Mouse (Mus musculus): ENCODE data around the gene Cfap126.
"Not testable (repeated sequence)": the region's sequence is repeated elsewhere in the genome, so short reads cannot be mapped to it uniquely, and the experiment has no call there.

Cfap126 gene

DNA sequence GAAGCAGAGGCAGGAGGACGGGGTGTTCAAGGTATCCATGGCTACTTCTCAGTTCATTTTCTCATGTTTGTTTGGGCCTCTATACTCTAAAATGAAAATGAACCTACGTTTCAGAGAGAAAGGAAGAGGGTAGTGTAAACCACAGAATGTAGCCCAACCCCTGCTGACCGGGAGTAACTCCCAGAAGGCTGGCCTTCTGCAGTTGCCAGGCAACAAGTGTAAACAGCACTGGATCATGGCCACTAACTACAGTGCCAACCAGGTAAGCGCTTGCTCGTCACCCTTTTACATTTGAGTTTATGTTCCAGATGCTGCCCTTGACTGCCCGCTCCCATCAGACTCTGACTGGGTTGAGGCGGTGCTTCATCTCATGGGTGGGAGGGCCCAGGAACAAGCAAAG lies 9.2 kb downstream of the Cfap126 start:
- peak; percentile 44 for DNase-seq (ENCODE audit: low read depth, low spot score)

DNA sequence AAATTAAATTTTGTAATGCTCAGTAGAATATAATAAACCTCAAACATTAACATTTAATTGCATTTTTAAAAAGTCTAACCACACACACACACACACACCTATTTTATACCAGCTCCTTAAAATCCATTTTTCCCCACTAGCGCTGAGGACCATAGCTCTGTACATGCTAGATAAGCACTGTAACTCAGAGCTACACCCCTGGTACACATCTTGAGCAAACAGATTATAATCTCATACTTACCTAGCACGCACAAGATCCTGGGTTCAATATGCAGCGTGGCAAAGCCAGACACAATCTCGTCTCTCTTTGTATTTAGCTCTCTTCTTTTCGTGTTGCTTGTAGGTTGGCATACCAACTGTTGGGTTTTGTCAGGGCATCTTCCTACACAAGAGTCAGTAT lies 10.7 kb downstream of the Cfap126 start:
- no peak for DNase-seq (ENCODE audit: low read depth, low spot score)

DNA sequence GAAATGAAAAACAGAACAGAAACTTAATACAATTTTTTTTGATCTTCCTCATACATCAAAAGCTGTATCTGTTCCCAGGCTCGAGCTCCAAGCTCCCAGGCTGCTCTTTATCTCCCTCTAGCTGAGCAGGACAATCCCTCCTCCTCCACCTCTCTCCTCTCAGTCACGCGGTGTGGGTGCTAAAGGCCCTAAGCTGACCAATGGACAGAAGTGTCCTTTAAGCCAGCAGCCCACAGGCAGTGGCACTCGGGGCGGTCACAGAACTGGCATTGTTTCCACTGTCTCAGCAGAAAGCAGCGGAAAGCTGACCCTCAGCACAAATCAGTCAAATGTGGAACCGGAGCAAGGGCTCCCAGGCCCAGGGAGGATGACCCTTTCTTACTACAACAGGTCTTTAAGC lies 15.5 kb downstream of the Cfap126 start:
- no peak for DNase-seq (ENCODE audit: low read depth, low spot score)

- DNase-seq (ENCODE audit: low read depth, low spot score), result no peak
Observed at GRCm38 (mm10) chr1:171130971-171131370, 17.3 kb downstream of the Cfap126 start.

- no peak for DNase-seq (ENCODE audit: low read depth, low spot score)
Observed at GRCm38 (mm10) chr1:171135600-171135999, 21.9 kb downstream of the Cfap126 start.

DNA sequence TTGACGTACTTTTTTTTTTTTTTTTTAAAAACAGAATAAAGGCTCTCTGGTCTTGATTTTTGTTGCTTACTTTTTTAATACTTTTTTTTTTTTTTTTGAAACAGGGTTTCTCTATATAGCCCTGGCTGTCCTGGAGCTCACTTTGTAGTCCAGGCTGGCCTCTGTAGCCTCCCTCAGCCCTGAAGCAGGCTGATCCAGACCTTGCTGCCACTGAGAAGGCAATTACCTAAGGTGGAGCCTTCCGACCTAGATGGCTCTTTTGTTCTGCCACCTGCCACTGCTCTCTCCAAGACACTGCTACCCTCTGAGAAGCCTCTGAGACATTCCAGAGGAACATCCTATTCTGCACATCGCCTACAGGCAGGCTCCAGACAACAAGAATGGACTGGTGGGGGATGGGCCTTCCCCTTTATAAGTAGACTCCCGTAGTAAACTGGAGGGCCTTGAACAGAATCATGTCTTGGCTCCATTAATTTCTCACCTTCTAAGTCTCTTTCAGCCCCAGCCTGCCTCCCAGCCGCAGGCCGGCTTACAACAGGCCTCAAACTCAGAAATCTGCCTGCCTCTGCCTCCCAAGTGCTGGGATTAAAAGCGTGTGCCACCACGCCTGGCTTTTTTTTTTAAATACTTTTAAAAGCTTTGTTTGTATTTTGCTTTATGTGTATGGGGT lies 23.9 kb downstream of the Cfap126 start:
- DNase-seq (ENCODE audit: low read depth, low spot score), result peak; percentile 72

DNA sequence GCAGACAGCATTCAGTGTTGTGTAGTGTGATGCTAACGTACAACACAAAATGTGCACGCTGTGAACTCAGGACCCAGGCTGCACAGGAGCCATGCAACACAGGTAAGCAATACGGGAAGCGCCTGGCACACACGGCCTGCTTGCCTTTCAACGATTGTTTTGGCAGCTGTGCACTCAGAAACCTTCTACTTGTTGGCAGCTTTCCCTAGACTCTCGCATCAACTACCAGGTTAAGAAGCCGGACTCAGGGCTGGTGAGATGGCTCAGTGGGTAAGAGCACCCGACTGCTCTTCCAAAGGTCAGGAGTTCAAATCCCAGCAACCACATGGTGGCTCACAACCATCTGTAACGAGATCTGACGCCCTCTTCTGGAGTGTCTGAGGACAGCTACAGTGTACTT lies 29.3 kb downstream of the Cfap126 start:
- DNase-seq (ENCODE audit: low read depth, low spot score), result not testable (repeated sequence)

- DNase-seq (ENCODE audit: low read depth, low spot score), result peak; percentile 95
Observed at GRCm38 (mm10) chr1:171149974-171150760, 36.4 kb downstream of the Cfap126 start, which contains the start of the genes Sdhc and Mpz. Sdhc (minus strand) TSS chr1:171150603. Mpz (plus strand) TSS chr1:171150711.

- no peak for DNase-seq (ENCODE audit: low read depth, low spot score)
Observed at GRCm38 (mm10) chr1:171150838-171151391, 37.2 kb downstream of the Cfap126 start.

GRCm38 (mm10) chr1:171151966-171152365 lies 38.2 kb downstream of the Cfap126 start:
- no peak for DNase-seq (ENCODE audit: low read depth, low spot score)

- no peak for DNase-seq (ENCODE audit: low read depth, low spot score)
Observed at GRCm38 (mm10) chr1:171156644-171157043, 42.9 kb downstream of the Cfap126 start.

DNA sequence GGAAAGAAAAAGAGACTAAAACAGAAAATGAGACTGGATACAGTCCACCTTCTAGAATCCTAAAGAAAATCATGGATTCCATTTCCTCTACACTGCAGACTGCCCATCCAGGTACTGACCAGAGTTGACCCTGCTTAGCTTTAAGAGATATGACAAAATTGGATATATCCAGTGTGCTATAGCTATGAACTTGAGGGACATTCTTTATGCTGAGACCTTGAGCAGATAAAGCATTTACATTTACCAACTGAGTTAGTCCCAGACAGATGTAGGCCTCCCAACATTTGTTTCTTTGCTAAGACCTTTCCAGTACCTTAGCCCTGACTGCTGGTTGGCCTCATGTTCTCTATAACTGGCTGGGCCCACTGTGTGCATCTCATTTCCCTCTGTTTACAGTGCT lies 44.2 kb downstream of the Cfap126 start:
- DNase-seq (ENCODE audit: low read depth, low spot score), result no peak

DNA sequence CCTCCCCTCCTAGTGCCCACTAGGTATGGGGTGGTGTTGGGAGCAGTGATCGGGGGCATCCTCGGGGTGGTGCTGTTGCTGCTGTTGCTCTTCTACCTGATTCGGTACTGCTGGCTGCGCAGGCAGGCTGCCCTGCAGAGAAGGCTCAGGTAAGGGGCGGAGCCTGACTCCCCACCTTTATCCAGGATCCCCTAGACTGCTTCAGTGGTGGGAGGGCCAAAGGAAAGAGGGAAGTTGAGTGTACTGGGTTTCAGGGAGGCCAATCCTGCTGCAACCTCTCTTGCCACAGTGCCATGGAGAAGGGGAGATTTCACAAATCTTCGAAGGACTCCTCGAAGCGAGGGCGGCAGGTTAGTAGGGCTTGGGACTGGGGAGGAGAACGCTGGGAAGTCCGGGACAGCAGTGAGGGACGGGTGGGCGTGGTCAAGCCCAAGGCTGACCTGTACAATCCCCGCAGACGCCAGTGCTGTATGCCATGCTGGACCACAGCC lies 45.8 kb downstream of the Cfap126 start:
- DNase-seq (ENCODE audit: low read depth, low spot score), result peak; percentile 23

DNA sequence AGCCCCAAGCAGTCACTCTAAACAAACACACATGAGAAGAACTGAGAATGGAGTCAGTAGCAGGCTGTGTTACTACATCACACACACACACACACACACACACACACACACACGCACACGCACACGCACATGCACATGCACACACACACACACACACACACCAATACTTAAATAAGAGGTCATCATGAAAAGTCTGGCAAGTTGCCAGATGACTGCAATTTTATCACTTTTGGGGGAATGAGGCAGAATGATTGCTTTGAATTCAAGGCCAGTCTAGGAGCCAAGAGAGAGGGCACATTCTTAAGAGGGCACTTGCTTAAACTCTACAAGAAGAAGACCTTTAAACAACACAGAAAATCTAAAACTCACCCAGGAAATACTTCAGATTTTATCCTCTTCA lies 48.8 kb downstream of the Cfap126 start:
- DNase-seq (ENCODE audit: low read depth, low spot score), result no peak

DNA sequence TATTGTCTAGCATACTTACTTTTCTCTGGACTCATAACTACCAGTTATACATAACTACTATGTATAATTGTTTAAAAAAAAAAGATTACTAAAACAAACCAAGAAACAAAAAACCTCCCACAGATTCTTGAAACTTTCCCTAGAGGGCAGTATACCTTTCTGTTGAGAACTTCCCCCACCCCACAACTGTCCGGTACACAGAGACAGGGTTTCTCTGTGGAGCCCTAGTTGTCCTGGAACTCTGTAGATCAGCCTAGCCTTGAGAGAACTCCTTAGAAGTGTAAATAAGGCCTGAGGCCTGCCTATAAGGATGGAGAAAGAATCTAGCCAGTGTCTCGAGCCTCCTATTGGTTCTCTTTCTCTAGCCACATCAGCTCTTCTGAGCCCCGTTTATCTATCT lies 50.5 kb downstream of the Cfap126 start:
- DNase-seq (ENCODE audit: low read depth, low spot score), result peak; percentile 55

DNA sequence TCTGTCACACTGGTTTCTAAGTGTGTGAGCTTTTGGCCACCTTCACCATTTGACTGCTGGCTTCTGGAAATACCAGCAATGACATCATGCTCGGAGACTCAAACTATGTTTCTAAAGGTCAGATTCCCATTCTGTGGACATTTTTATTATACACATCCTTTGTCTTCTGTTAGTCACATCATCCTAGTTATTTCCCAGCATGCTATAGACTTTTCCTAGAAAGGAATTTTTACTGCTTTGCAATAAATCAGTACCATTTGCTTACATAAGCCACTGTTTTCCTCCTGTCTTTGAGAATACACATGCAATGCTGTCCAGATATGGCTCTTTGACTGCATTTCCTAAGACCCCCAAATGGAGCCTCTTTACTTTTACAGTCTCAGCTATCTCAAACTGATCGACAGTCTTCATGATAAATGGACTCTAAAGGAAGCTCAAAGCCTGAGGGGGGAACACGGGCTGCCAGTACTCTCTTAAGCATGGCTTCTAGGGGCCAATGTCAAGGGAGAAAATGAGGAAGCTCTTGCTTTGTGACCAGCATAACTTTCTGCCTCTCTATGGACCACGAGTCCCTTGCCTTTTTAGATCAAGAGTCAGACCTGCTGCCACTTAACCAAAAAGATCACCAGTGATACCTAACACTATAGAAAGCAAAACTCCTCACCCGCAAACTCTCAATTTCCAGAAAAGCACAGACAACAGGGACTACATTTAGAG lies 52.1 kb downstream of the Cfap126 start:
- no peak for DNase-seq (ENCODE audit: low read depth, low spot score)

GRCm38 (mm10) chr1:171168906-171169305 lies 55.2 kb downstream of the Cfap126 start:
- DNase-seq (ENCODE audit: low read depth, low spot score), result no peak

DNA sequence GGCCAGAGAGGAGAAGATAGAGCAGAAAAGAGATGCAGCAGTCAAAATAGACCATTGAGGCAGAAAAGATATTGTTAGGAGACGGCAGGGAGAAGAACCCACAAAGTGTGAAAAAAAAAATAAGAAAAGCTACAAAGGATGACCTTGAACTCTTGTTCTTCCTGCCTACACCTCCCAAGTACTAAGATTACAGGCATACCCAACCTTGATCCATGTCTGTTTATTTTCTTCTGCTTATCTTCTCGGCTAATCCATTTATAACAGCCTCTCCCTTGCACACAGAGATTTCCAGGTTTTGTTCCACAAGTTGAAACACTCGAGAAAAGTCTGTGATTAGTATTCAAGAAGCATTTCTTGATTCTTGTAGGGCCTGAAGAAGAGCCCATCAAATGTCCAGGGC lies 56.2 kb downstream of the Cfap126 start:
- no peak for DNase-seq (ENCODE audit: low read depth, low spot score)

DNA sequence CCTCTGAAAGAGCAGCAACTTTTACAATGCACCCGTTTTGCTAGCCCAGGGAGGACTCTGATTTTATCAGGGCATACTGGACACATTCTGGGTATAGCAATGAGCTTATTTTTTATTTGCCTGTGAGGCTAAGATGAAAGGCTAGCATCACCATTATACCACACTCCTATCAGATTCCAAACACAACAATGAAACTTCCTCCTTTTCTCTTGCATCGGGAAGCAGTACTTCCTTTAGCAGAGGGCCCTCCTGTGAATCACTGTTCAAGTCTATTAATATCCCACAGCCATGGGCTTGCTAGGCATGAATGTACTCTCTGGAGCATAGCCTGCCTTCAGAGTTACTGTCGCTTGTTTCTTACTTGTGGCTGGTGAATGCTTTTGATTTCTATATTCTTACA lies 57.4 kb downstream of the Cfap126 start:
- no peak for DNase-seq (ENCODE audit: low read depth, low spot score)

GRCm38 (mm10) chr1:171172779-171173178 lies 59.1 kb downstream of the Cfap126 start:
- no peak for DNase-seq (ENCODE audit: low read depth, low spot score)
